Mouse (Mus musculus) MEL (cell line): Measurements from ENCODE around the gene Abcb9.

Experiments
- BHLHE40 ChIP-seq: IDR thresholded peaks from 2 replicates; pipeline ENCODE4 v1.6.1; 2012; ENCODE audit warnings: low read depth, mild to moderate bottlenecking, inconsistent platforms, low read length, improper control_type of control experiment, borderline replicate concordance
- CHD2 ChIP-seq: IDR thresholded peaks from 2 replicates; pipeline ENCODE4 v1.6.1; 2011; ENCODE audit warnings: low read length, improper control_type of control experiment
- CTCF ChIP-seq, 3 experiments: IDR thresholded peaks in 2 of 3; conservative IDR thresholded peaks in 1 of 3; 2 replicates each; pipeline ENCODE4 v1.5.1; 2011 to 2012; ENCODE audit warnings: low read length in 3 of 3, low read depth in 2 of 3, mild to moderate bottlenecking in 2 of 3, improper control_type of control experiment in 1 of 3, inconsistent platforms in 1 of 3, mixed read lengths in 1 of 3, moderate library complexity in 1 of 3; ENCODE audit not compliant: control insufficient read depth in 1 of 3, insufficient read depth in 1 of 3, poor library complexity in 1 of 3, severe bottlenecking in 1 of 3
- EP300 ChIP-seq, 2 experiments: IDR thresholded peaks; 2 replicates each; pipeline ENCODE4 v1.6.1; 2011; ENCODE audit warnings: improper control_type of control experiment in 2 of 2, low read length in 2 of 2, low read depth in 1 of 2, mild to moderate bottlenecking in 1 of 2
- GATA1 ChIP-seq: IDR thresholded peaks from 2 replicates; pipeline ENCODE4 v1.6.1; 2011; ENCODE audit warnings: low read depth, low read length, improper control_type of control experiment
- USF2 ChIP-seq, 2 experiments: IDR thresholded peaks; 2 replicates each; pipeline ENCODE4 v1.6.1; 2011 to 2012; ENCODE audit warnings: improper control_type of control experiment in 2 of 2, low read length in 2 of 2, borderline replicate concordance in 1 of 2, inconsistent platforms in 1 of 2, low read depth in 1 of 2, mild to moderate bottlenecking in 1 of 2; ENCODE audit not compliant: insufficient read depth in 1 of 2
- ZC3H11A ChIP-seq: IDR thresholded peaks from 2 replicates; pipeline ENCODE4 v1.6.1; 2012; ENCODE audit warnings: low read depth, mild to moderate bottlenecking, inconsistent platforms, low read length, improper control_type of control experiment

GRCm38 (mm10) chr5:124014180-124014579 lies 81.4 kb downstream of the Abcb9 start:
- TF ChIP-seq CHD2, result no peak
- TF ChIP-seq EP300 (IDR thresholded peaks at IDR 0.05; ENCODE audit: low read depth in 1 of 2, low read length in 2 of 2), result no peak
- no peak for TF ChIP-seq CTCF (IDR thresholded peaks at IDR 0.05 in 2 of 3, conservative IDR thresholded peaks at IDR 0.05 in 1 of 3; ENCODE audit: control insufficient read depth in 1 of 3, insufficient read depth in 1 of 3, low read depth in 2 of 3, low read length in 3 of 3, poor library complexity in 1 of 3, severe bottlenecking in 1 of 3)
- no peak for TF ChIP-seq USF2 (IDR thresholded peaks at IDR 0.05; ENCODE audit: borderline replicate concordance in 1 of 2, insufficient read depth in 1 of 2, low read depth in 1 of 2, low read length in 2 of 2)
- TF ChIP-seq GATA1, result no peak
- TF ChIP-seq ZC3H11A, result no peak
- no peak for TF ChIP-seq BHLHE40
